Mouse (Mus musculus) erythroid progenitor cell, adult 5-6 weeks (primary cell): ENCODE results near the gene Magi1. TPM values are rescaled to one million over a fixed set of nuclear protein-coding genes. Genes with fewer than 3 reads are reported as not detected.

Source experiments
- ATAC-seq: replicated peaks from 2 replicates; pipeline ENCODE4 v1.8.0; 2016; ENCODE audit warnings: moderate number of reproducible peaks, mild to moderate bottlenecking, moderate TSS enrichment, inconsistent platforms; ENCODE audit not compliant: poor library complexity, low FRiP score, severe bottlenecking
- total RNA-seq, 2 experiments: library from RNA; stranded (forward) in 1 of 2; stranded (reverse) in 1 of 2; fragments of 150-400 nt in 1 of 2; fragments of 186-747, 209-891 nt in 1 of 2; gene quantifications; 2 replicates each; pipeline versions ENCODE4 v1.2.3 to v1.2.4; 2015 to 2017; ENCODE audit warnings: low replicate concordance in 2 of 2

Magi1 gene
- total RNA-seq, 2 experiments from 2014 or later, result not detected

- ATAC-seq, result no peak
Measured at GRCm38 (mm10) chr6:94165951-94166350, 117.8 kb downstream of the Magi1 start.

- no peak for ATAC-seq
Measured at GRCm38 (mm10) chr6:94164753-94165536, 118.8 kb downstream of the Magi1 start.

GRCm38 (mm10) chr6:94163325-94163995 is 120.3 kb downstream of the Magi1 start:
- ATAC-seq, result no peak

- no peak for ATAC-seq
Measured at GRCm38 (mm10) chr6:94162918-94163317, 120.8 kb downstream of the Magi1 start.

- no peak for ATAC-seq
Measured at GRCm38 (mm10) chr6:94159256-94159655, 124.5 kb downstream of the Magi1 start.

- ATAC-seq, result no peak
Measured at GRCm38 (mm10) chr6:94158119-94158848, 125.4 kb downstream of the Magi1 start.

GRCm38 (mm10) chr6:94155996-94156395 is 127.7 kb downstream of the Magi1 start:
- no peak for ATAC-seq

- no peak for ATAC-seq
Measured at GRCm38 (mm10) chr6:94154854-94155601, 128.7 kb downstream of the Magi1 start.

- no peak for ATAC-seq
Measured at GRCm38 (mm10) chr6:94152881-94153280, 130.8 kb downstream of the Magi1 start.

GRCm38 (mm10) chr6:94150876-94151275 is 132.8 kb downstream of the Magi1 start:
- ATAC-seq, result no peak

GRCm38 (mm10) chr6:94149800-94150199 is 133.9 kb downstream of the Magi1 start:
- ATAC-seq, result no peak

- ATAC-seq, result no peak
Measured at GRCm38 (mm10) chr6:94146206-94146493, 137.6 kb downstream of the Magi1 start.

GRCm38 (mm10) chr6:94145430-94146205 is 138.1 kb downstream of the Magi1 start:
- ATAC-seq, result no peak

GRCm38 (mm10) chr6:94142493-94142892 is 141.2 kb downstream of the Magi1 start:
- ATAC-seq, result no peak

- no peak for ATAC-seq
Measured at GRCm38 (mm10) chr6:94141496-94141895, 142.2 kb downstream of the Magi1 start.

GRCm38 (mm10) chr6:94139952-94140414 is 143.7 kb downstream of the Magi1 start:
- no peak for ATAC-seq

GRCm38 (mm10) chr6:94136693-94137092 is 147.0 kb downstream of the Magi1 start:
- ATAC-seq, result no peak

GRCm38 (mm10) chr6:94134159-94134558 is 149.6 kb downstream of the Magi1 start:
- no peak for ATAC-seq

GRCm38 (mm10) chr6:94131999-94132398 is 151.7 kb downstream of the Magi1 start:
- ATAC-seq, result no peak
